Mouse (Mus musculus) CD4-positive, CD25-positive, alpha-beta regulatory T cell, adult 4 months (primary cell): Measurements from ENCODE around the gene Mtrf1. TPM values are rescaled to one million over a fixed set of nuclear protein-coding genes. Genes with fewer than 3 reads are reported as not detected.
A peak's percentile ranks its signal among the peaks of the same experiment; 100 is the strongest.
"Not testable (repeated sequence)": the region's sequence is repeated elsewhere in the genome, so short reads cannot be mapped to it uniquely, and the experiment has no call there.

Experiments
- ATAC-seq: one replicate; pipeline ENCODE4 v1.8.0; 2017
- polyA plus RNA-seq, 2 experiments: library from polyadenylated mRNA; unstranded; fragments of 100-300 nt; shearing (Covaris generic); gene quantifications; one replicate each; pipeline ENCODE4 v1.2.1; 2017

The Mtrf1 gene
- polyA plus RNA-seq = 1 to 10 TPM; 4.3 to 6.0 TPM

DNA sequence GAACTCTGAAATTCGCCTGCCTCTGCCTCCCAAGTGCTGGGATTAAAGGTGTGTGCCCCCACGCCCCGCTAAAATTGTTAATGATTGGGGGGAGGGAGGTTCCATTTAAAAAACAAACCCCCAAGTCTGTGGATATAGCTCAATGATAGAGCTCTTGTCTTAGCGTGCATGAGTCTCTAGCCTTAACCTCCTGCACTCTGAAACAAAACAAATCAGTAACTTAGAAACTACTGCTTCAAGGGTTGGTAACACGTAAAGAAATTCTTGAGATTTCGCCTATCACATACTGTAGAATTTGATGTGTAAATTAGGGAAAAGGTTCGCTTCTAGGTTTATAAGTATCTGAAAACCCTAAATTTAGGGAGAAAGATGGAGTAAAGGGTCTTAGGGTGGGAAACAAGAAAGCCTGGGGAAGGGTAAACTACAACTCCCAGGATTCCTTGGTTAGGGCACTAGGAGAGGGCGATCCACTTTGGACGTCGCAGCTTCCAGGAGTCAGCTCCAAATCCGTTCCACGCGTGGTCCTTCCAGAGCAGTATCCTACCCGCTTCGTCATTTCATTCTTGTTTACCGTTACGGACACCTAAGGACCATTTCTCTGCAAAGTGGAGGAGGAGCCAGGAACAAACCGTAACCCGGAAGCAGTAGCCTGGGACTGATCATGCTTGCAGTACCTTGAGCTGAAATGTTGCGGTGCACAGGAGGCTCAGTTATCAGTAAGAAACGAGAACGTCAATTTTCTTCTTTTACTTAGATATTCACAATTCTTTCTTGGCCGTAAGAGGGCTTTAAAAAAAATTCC, at the start of gene Mtrf1:
Gene Mtrf1, plus strand, starts transcription at position 452 of the 802 bp plus-strand sequence.
- peak; percentile 77 for ATAC-seq

DNA sequence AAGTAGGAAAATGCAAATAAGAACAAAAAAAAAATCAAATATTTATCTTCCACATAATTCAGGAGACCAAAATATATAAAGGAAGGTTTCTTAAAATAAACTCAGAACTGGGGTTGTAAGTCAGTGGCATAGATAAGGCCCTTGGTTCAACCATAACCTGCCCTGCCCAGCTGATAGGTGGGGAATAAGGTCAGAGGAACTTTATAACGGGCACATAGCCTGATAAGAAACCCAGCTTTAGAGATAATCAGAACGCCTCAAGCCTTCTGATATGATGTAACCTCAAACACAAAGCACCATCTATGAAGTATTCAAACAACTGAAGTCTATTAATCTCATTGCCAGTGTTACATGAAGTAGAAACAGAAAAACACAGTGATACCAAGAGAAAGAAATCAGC, 39.5 kb upstream of the Mtrf1 start:
- no peak for ATAC-seq

DNA sequence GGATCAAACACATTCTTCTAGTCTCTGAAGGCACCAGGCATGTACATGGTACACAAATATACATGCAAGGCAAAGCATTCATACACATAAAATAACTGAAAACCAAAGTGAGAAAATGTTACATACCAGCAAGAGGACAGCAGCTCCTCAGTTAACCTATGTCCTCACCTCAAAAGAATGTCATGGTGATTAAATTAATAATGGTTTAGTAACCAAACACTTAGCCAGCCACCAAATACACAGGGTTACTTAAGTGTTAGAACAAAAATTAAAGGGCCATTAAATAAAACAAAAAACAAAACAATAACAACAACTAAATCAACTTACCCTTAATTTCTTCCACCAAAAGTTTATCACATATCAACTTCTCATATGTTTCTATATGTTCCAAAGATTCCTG, 20.5 kb upstream of the Mtrf1 start:
- no peak for ATAC-seq

DNA sequence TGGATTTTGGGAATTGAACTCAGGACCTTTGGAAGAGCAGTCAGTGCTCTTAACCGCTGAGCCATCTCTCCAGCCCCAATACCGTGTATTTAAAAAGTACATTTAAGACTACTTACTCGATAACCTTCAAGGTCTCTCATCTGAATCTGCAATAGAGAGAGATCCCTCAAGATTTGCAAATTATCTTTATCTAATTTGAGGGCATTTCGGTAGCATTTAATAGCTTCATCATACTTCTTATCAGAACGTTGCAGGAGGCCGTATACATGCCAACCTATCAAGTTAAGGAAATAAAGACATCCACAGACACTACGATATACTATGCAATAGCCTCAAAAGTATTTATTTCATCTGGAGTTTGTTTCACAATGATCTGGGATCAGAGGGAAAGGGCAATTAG, 14.5 kb upstream of the Mtrf1 start:
- no peak for ATAC-seq

DNA sequence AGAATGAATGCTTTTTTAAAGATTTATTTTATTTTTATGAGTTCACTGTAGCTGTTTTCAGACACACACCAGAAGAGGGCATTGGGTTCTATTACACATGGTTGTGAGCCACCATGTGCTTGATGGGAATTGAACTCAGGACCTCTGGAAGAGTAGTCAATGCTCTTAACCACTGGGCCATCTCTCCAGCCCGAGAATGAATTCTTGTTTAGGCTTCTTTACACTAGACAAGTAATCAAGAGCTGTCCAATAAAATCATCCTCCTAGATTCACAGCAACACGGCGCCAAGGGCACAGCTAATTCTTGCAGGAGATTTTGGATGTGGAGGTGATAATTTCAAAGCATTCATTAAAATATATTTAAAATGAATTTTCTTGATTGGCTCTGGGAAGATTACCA, 9.3 kb upstream of the Mtrf1 start:
- ATAC-seq = no peak

DNA sequence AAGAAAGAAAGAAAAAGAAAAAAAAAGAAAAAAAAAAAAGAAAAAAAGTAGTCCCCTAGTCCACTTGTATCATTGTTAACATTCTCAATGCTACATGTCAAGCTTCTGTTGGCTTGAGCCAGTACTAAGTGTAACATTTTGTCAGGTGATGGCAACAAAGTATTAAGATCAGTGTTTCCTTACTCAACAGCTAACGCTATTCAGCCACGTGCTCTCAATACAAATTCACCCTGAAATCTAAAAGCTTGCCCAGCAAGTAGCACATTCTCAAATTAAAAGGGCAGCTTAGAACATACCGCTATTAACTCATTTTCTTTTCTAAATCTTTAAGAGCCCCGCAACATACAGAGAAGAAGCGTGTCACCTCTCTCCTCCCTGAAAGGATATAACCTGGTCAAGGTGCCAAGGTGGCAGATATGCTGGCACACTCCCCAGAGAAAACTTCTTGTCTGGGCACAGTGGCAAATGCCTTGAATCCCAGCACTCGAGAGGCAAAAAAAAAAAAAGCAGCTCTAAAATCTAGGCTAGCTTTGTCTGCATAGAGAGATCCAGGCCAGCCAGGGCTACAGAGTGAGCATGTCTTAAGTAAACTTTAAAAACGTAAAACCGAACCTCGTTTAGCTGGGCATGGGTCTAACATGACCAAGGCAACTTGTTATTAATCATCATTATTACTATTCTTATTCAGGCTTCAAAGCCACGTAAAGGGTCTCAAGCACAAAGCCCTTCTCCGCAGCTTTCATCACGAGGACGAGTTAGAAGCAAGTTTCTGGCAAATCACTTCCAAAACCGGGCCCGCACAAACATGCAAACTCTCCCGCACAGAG, 7.9 kb upstream of the Mtrf1 start:
- no peak for ATAC-seq

DNA sequence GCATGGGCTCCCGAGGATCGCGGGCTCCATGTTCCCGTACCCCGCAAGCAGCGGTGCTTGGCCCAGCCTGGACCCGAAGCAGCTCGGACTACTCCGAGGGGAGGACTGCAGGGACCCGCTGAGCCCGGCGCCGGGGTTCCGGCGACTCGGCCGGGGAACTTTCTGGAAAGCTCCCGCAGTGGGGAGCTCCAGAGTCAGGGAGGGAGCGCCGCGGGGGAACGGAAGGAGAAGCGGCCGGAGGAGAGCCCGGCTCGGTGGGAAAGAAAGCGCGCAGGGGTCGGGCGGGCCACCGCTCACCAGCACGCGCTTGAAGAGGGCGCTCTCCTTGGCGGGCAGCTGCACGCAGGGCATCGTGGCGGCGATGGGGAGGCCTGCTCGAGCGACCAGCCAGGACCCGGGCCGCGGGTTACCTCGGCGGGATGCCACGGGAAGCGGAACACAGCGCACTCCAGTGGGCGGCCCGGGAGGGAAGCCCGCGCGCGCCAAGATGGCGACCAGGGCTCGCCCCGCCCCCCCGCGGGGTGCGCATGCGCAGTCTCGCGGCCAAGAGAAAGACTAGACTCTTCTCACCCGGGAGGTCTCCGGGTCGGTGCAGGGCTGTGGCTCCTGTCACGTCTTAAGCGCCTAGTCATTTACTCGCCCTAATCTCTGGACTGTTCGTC, 7.2 kb upstream of the Mtrf1 start, which contains the start of gene Naa16:
Gene Naa16, minus strand, starts transcription at position 514 of the 662 bp plus-strand sequence.
- peak; percentile 75 for ATAC-seq

DNA sequence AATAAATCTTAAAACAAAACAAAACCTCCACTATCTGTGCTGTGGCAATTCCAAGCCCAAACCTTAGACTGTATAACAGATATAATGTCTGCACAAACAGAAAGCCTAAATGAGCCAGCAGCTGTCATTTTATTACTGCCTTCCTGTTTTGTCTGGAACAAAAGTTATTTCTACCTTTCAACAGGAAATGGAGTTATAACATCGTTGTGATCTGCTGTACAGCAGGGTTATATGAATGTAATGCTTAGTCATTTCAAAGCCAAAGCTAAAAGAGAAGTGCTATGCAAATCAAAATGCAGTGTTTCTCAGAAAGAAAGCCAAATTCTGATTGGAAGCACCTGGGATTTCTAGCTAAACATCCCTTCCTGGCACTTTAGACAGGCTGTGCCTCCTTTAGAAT, 4.3 kb upstream of the Mtrf1 start:
- peak; percentile 55 for ATAC-seq

DNA sequence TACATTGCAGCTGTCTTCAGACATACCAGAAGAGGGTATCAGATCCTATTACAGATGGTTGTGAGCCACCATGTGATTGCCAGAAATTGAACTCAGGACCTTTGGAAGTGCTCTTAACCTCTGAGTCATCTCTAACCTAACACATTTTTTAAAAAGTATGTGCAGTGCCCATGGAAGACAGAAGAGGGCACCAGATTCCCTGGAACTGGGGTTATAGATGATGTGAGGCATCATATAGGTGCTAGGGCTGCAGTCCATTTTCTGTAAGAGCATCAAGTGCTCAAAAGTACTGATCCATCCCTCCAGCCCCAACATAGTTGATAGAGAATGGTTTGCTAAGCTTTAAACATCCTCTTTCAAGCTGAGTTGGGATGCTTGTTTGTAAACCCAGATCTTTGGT, 3.0 kb upstream of the Mtrf1 start:
- peak; percentile 46 for ATAC-seq

DNA sequence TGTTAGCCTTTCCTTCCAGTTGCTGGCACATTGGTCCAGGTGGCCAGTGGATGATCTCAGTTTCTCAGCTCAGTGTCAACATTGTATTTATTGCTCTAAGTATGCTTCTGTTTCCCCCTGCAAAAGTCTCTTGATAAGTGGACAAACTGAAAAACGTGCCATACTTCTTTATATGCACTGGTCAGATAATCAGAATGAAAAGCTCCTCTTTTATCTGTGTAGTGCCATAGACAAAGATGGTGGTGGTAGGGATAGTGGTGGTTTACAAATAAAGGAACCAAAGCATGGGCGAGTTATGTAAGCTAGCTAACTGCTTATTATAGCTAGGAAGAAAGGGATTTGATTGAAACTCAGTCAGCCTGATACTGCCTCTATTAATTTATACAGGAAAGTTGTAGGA, 10.1 kb downstream of the Mtrf1 start:
- ATAC-seq = no peak

DNA sequence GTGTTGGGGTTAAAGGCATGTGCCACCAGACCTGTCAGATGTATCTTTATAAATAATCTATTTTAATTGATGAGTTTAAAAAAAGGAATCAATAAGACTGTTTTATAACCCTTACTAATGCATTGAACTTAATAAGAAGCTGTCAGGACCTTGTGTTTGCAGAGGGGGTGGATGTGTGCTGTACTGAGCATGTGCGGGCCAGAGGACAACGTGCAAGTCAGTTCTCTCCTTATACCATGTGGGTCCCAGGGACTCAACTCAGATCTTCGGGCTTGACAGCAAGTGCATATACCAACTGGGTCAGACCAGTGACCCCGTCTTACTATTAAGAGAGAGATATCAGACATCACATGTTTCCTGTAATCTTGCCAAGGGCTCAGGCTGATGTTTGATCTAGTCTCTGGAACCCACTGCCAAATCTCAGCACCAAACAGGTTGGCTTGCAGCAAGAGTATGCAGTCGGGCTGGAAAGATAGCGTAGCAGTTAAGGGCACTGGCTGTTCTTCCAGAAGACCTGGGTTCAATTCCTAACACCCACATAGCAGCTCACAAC, 11.8 kb downstream of the Mtrf1 start:
- ATAC-seq = no peak

DNA sequence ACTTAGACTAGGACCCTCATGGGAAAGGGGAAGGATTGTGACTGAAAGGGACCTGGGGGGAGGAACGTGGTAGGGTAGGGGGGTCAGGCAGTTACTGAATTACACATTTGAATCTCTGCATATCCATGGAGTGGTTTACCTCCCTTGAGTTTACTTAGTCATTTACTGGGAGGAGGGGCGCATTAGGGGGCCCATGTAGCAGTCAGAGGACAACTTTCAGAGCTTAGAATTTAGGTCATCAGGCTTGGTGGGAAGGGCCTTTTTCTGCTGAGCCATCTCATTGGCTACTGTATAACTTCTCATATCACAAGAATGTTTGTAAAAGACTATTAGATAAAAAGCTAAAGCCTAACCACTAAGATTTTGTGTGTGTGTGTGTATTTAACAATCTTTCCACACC, 13.1 kb downstream of the Mtrf1 start:
- no peak for ATAC-seq

DNA sequence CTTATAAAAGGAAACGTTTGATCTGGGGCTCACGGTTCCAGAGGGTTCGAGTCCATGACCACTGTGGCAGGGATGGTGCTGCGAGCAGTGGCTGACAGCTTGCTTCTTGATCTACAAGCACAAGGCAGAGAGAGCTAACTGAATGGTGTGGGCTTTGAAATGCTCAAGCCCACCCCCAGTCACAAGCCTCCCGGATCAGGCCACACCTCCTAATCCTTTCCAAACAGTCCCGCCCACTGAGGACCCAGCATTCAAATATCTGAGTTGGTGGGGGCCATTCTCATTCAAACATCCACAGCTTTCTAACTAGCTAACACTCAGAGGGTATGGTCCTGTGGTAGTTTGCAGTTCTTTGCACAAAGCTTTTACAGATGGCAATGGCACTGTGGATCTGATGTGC, 15.5 kb downstream of the Mtrf1 start:
- no peak for ATAC-seq

DNA sequence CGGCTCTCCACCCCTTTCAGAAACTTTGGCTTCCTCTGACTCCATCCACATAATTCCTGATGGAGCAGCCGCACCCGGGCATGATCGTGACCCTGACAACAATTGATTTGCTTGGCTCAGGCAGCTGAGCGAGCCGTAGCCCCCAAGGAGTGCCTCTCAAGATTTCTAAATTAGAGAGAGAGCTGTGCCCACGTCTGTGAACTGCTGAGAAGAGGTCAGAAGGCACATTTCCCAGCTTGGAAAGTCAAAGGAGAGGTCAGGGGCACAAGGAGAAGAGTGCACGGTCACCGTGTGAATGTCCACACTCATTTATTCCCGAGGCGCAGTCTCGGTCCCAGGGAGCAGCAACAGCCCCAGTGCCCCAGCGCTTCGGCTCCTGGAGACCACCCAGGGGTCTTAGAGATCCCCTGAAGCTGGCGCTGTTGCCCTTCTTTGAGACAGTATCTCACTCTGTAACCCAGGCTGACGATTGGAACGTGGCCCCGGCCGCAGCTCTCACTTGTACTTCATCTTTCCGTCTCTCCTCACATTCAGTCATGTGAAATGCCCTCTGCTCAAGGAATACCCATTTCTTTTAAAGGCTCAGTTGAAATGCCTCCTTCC, 22.6 kb downstream of the Mtrf1 start:
- ATAC-seq = no peak

DNA sequence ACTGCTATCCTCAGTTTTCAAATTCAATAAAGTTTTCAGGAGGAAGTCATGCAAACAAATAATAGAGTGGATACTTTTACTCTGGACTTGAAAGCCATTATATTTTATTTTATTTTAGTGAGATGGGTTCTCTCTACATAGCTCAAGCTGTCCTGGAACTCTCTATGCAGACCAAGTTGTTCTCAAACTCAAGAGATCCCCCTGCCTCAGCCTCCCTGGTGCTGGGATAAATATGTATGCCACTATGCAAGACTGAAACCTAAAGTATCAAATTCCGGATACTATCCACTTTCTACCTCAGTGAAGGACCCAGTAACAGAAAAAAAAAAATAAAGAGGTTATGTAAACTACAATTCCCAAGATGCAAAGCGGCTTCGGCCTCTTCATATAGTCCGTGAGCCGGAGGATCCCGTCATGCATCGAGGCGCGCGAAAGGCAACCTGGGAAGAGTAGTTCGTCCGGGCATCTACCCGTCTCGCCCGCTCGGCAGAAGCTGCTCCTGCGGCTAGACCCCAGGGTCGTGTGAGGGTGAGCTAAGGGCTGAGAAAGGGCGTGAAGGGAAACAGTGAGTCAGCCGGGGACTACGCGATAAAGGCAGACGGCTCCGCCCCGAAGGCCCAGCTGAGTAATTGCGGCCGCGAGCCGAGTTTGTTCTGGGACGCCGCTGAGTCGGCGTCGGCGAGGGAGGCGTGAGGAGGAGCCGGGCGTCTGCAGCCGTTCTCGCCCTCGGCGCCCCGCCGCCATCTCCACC, 28.6 kb downstream of the Mtrf1 start, which contains the start of gene Kbtbd7:
Gene Kbtbd7, plus strand, starts transcription at position 533 of the 751 bp plus-strand sequence.
- ATAC-seq = peak; percentile 97

DNA sequence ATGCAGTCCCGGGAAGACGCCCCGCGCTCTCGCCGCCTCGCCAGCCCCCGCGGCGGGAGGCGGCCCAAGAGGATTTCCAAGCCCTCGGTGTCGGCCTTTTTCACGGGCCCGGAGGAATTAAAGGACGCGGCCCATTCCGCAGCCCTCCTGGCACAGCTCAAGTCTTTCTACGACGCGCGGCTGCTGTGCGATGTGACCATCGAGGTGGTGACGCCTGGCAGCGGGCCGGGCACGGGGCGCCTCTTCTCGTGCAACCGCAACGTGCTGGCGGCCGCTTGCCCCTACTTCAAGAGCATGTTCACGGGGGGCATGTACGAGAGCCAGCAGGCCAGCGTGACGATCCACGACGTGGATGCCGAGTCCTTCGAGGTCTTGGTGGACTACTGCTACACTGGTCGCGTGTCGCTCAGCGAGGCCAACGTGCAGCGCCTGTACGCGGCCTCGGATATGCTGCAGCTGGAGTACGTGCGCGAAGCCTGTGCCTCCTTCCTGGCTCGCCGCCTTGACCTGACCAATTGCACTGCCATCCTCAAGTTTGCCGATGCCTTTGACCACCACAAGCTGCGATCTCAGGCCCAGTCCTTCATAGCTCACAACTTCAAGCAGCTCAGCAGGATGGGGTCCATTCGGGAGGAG, 29.3 kb downstream of the Mtrf1 start:
- ATAC-seq = not testable (repeated sequence)

DNA sequence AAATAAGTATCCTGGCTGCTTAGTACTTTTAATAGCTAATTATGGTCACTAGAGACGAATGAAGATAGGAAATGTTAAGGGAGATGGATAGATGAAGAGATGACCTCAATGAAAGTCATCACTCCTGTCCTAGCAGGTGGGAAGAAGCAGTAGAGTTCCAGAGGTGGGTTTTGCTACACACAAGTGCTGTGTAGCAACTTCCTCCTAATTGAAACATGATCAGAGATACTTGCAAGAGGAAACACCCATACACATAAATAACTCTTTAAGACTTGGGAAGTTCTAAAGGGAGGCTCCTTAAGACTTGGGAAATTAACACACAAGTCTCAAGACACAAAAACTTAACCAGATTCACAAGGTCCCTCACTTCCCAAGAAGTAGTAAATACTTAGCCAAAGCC, 36.5 kb downstream of the Mtrf1 start:
- ATAC-seq = no peak

DNA sequence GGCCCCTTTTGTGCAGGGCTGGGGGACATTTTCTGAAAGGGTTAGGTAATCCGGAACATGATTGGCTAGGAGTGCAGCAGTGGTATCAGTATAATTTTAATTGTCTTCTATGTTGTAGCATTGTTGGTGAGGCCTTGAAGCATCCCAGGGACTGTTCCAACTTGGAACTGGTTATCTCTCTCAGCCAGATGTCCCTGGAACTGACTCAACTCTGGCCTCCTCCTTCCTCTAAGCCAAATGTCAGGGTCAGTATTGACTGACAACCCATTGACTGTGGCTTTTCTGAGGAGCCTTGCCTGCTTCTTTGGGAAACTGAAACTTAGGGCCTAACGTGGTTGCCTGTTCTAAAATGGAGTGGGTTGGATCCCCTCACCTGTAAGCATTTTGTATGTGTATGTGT, 43.1 kb downstream of the Mtrf1 start:
- ATAC-seq = no peak

DNA sequence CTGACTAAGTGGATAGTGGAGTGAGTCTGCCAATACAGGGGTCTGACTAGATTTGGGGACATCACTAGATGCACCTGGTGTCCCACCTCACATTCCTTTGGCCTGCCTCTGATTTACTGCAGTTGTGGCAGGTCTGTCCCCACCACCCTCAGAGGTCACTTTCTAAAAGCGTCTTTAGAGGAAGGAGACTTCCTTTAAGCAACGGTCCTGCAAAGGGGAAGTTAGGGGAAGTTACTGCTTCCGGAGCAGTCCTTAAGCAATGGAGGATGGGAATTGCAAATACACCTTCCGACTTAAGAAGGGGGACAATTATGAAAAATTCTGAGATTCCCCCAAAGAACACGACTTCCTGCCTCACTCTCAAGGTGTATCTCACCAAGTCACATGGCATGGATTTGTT, 43.9 kb downstream of the Mtrf1 start:
- ATAC-seq = no peak

DNA sequence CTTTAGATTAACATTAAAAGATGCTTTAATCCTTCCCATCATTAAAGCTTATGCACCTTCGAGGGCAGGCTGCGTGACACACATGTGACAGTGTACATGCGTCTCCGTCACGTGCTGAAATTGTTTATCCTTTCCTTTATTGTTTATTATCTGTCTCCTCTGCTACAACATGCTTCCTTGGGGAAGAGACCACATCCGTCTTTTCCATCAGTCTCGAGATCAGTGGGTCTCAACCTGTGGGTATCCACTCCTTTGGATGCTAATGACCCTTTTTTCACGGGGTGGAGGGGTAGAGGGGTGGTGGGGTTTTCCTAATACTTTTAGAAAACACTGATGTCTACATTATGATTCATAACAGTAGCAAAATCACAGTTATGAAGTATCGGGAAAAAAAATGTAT, 47.0 kb downstream of the Mtrf1 start:
- no peak for ATAC-seq

DNA sequence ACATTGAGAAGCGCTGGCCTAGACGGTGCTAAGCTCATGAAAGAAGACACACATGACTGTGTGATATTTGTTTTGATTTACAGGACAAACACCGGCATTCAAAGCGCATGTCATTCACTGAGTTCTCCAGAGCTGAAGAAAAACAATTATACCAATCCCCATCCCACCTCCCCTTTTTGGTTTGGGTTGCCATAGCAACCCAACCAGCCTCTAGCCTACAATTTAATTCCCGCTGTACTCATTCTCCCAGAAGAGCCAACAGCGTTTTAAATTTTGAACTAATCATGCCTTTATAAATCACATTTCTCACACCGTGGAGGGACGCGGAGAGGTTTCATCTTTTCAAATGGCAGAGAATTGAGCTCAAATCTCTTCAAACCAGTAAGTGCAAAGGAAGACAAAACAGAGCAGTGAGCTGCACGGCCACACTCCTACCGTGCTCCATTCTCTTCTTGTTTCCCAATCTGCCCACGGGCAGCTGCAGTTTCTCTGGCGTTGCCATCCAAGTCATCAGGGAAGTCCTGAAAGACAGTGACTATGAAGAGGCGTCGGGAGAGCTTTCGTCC, 47.6 kb downstream of the Mtrf1 start:
- no peak for ATAC-seq
